Mouse (Mus musculus): Measurements from ENCODE around the gene Gm6812. TPM values are rescaled to one million over a fixed set of nuclear protein-coding genes. Genes with fewer than 3 reads are reported as not detected.
"Not testable (repeated sequence)": the region's sequence is repeated elsewhere in the genome, so short reads cannot be mapped to it uniquely, and the experiment has no call there.

The Gm6812 gene
- polyA plus RNA-seq (2012; rRNA removed): not detected in 2 replicates

GRCm38 (mm10) chrX:68892953-68893352, at the start of gene Gm6812:
Gm6812 (minus strand) TSS chrX:68893053.
- not testable (repeated sequence) for H3K4me1 ChIP-seq (ENCODE audit: control insufficient read depth, insufficient read depth, low read length); H3K4me3 ChIP-seq (replicated peaks; ENCODE audit: extremely low read depth, low read depth, low read length); DNase-seq
- WGBS: 68% methylated on average over 5 of the region's 5 CpGs

GRCm38 (mm10) chrX:68865145-68865544, 27.7 kb downstream of the Gm6812 start:
- WGBS: 42% methylated on average over 2 of the region's 2 CpGs
- DNase-seq: no peak
- no peak for TF ChIP-seq CTCF (IDR thresholded peaks at IDR 0.05; ENCODE audit: insufficient read depth, low read length)
- no peak for TF ChIP-seq POLR2A (IDR thresholded peaks at IDR 0.05; ENCODE audit: borderline replicate concordance, extremely low read depth, low read depth, low read length)
- Histone ChIP-seq H3K4me3 (replicated peaks; ENCODE audit: extremely low read depth, low read depth, low read length) (no peak overlapping the region), H3K4me1 (ENCODE audit: control insufficient read depth, insufficient read depth, low read length) (no peaks in the 10 kb centered on the region)

Other genes starting within 250 kb of the Gm6812 start
- gene Fmr1, start 214.5 kb downstream of the Gm6812 start, polyA plus RNA-seq (2012; rRNA removed): 3.9 and 6.0 TPM in 2 replicates
- gene Fmr1nb, start 131.2 kb downstream of the Gm6812 start, polyA plus RNA-seq (2012; rRNA removed): 0.16 TPM in 1 of 2 replicates, not detected in the other
- 0.43 and 0.54 TPM in 2 replicates for gene Gm14698, start 72.0 kb downstream of the Gm6812 start, polyA plus RNA-seq (2012; rRNA removed)

Measured in lung, adult 2 months (tissue).